Mouse (Mus musculus): Measurements from ENCODE around the gene Rgl3. TPM values are rescaled to one million over a fixed set of nuclear protein-coding genes. Genes with fewer than 3 reads are reported as not detected.

Rgl3 gene
- polyA plus RNA-seq, 1 experiment from 2014 or later, result 3.4 TPM

DNA sequence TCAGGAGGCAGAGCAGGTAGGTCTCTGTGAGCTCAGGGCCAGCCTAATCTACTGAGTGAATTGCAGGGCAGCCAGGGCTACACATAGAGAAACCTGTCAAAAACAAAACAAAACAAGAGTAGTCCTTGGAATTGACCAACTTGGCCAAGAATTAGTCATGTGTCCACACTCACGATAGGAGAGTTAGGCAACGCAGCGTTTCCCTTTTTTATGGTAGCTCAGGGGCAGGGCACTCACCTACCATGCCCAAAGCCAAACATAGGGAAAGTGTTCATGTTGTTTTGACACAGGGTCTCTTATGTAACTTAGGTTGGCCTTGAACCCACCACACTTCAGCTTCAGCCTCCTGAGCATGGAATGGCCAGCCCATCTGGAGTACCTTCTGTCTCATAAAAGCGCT, 19.9 kb downstream of the Rgl3 start:
- Histone ChIP-seq H3K4me1 (replicated peaks; ENCODE audit: control insufficient read depth, insufficient read depth, low read length) (no peaks in the 10 kb centered on the region), H3K4me2 (ENCODE audit: low read depth, low read length, severe bottlenecking) (no peak overlapping the region), H3K9ac (ENCODE audit: low read length) (no peak overlapping the region), H3K27ac (ENCODE audit: low read depth, low read length) (no peak overlapping the region), H3K36me3 (ENCODE audit: control insufficient read depth, insufficient read depth, low read length) (no peaks in the 10 kb centered on the region), H3K4me3 (ENCODE audit: low read depth, low read length) (no peak overlapping the region), H3K27me3 (ENCODE audit: control insufficient read depth, insufficient read depth, low read length) (no peaks in the 10 kb centered on the region), H3K9me3 (ENCODE audit: control insufficient read depth, low read length) (no peaks in the 10 kb centered on the region)
- 90% methylated on average over 4 of the region's 4 CpGs for WGBS
- DNase-seq (ENCODE audit: low spot score) (no peak), ATAC-seq (replicated peaks; ENCODE audit: low FRiP score) (no peak)

DNA sequence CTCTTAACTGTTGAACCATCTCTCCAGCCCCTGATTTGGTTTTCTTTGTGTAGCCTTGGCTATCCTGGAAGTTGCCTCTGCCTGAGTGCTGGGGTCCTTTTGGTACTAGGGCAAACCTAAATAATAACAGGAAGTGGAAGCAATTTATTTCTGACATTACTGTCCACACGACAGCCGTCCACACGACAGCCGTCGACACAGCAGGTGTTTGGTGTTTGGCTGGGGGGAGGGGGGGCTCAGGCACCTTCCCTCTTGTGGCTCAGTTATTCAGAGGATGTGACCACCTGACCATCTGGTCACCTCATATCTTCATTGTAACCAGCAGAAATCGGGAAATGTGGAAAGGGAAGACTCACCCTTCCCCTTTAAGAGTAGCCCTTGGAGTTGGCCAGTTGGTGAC, 20.4 kb downstream of the Rgl3 start:
- H3K27ac ChIP-seq (ENCODE audit: low read depth, low read length), result no peak overlapping the region
- DNase-seq (ENCODE audit: low spot score) (no peak), ATAC-seq (replicated peaks; ENCODE audit: low FRiP score) (no peak)
- no peak overlapping the region for H3K9ac ChIP-seq (ENCODE audit: low read length)
- no peaks in the 10 kb centered on the region for H3K4me1 ChIP-seq (replicated peaks; ENCODE audit: control insufficient read depth, insufficient read depth, low read length)
- WGBS, result 73% methylated on average over 6 of the region's 6 CpGs
- no peaks in the 10 kb centered on the region for H3K9me3 ChIP-seq (ENCODE audit: control insufficient read depth, low read length)
- no peaks in the 10 kb centered on the region for H3K36me3 ChIP-seq (ENCODE audit: control insufficient read depth, insufficient read depth, low read length)
- H3K27me3 ChIP-seq (ENCODE audit: control insufficient read depth, insufficient read depth, low read length), result peaks cover 3% of the 10 kb centered on the region; the same call in 1 of the 2 replicates
- H3K4me2 ChIP-seq (ENCODE audit: low read depth, low read length, severe bottlenecking), result no peak overlapping the region
- no peak overlapping the region for H3K4me3 ChIP-seq (ENCODE audit: low read depth, low read length)

DNA sequence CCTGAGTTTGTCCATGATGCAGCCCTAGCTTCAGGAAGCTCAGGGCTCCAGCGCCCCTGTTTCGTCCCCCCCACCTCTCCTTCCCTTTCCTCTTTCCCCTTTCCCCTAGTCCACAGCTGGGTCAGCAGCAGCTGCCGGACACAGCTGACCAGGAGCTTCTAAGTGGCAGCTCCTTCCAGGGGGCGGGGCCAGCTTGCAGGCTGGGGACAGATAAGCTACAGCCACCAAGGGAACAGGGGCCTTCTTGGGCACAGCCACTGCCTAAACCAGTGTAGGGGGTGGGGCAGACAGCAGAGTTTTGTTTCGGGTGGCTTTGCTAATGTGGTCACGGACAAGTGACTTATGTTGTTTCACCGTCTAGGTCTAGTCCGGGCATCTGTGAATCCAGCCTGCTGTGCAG, 25.8 kb downstream of the Rgl3 start, which contains the start of gene Epor:
TSS of gene Epor (minus strand) at position 90 of the 400 bp plus-strand sequence.
- ATAC-seq (replicated peaks; ENCODE audit: low FRiP score), result no peak; the same call in 1 of the 2 replicates
- H3K9ac ChIP-seq (ENCODE audit: low read length), result peak within 1 kb of the TSS; percentile 47; the same call in 1 of the 2 replicates
- no peaks in the 10 kb centered on the region for H3K36me3 ChIP-seq (ENCODE audit: control insufficient read depth, insufficient read depth, low read length)
- peaks cover 45% of the 10 kb centered on the region for H3K27me3 ChIP-seq (ENCODE audit: control insufficient read depth, insufficient read depth, low read length)
- peak; percentile 69 for DNase-seq (ENCODE audit: low spot score)
- no peaks in the 10 kb centered on the region for H3K9me3 ChIP-seq (ENCODE audit: control insufficient read depth, low read length)
- WGBS, result 21% methylated on average over 8 of the region's 8 CpGs
- H3K4me3 ChIP-seq (ENCODE audit: low read depth, low read length), result peak within 1 kb of the TSS; percentile 29
- H3K4me2 ChIP-seq (ENCODE audit: low read depth, low read length, severe bottlenecking), result peak within 1 kb of the TSS; percentile 61
- no peak within 1 kb of the TSS for H3K27ac ChIP-seq (ENCODE audit: low read depth, low read length)
- peaks cover 5% of the 10 kb centered on the region; the same call in 1 of the 2 replicates for H3K4me1 ChIP-seq (replicated peaks; ENCODE audit: control insufficient read depth, insufficient read depth, low read length)

DNA sequence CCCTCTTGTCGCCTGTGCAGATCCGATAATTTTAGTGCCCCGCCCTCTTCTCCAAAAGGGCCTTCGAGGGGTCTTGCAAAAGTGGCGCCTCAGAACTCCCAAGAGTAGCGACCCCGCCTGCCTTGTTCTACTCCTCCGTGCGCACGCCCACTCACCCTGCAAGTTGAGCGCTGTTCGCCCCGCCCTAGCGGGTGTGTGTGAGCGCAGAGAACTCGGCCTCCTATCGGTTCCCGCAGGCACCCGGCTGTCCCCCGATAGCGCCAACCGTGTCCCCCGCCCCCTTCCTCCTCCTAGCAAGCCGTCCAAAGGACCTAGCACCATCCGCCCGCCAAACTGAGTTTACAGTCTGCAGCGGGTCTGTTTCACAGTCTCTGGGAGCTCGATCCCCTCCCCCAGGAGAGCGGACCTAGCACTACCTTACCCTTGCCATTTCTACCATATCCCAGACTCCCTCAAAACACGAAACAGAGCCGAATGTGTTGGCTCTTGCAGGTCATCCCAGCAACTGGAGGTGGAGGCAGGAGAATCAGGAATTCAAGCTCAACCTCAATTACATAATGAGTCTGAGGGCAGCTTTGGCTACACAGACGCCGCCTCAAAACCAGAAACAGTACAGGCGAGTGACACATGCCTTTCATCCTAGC, 26.7 kb downstream of the Rgl3 start:
- peak overlapping the region; percentile 29 for H3K4me3 ChIP-seq (ENCODE audit: low read depth, low read length)
- no peak overlapping the region for H3K27ac ChIP-seq (ENCODE audit: low read depth, low read length)
- peaks cover 45% of the 10 kb centered on the region for H3K27me3 ChIP-seq (ENCODE audit: control insufficient read depth, insufficient read depth, low read length)
- no peaks in the 10 kb centered on the region for H3K36me3 ChIP-seq (ENCODE audit: control insufficient read depth, insufficient read depth, low read length)
- peak; percentile 81 for ATAC-seq (replicated peaks; ENCODE audit: low FRiP score)
- H3K4me1 ChIP-seq (replicated peaks; ENCODE audit: control insufficient read depth, insufficient read depth, low read length), result peaks cover 5% of the 10 kb centered on the region; the same call in 1 of the 2 replicates
- WGBS, result 3% methylated on average over 34 of the region's 34 CpGs
- H3K9ac ChIP-seq (ENCODE audit: low read length), result peak overlapping the region; percentile 47; the same call in 1 of the 2 replicates
- H3K9me3 ChIP-seq (ENCODE audit: control insufficient read depth, low read length), result no peaks in the 10 kb centered on the region
- H3K4me2 ChIP-seq (ENCODE audit: low read depth, low read length, severe bottlenecking), result peak overlapping the region; percentile 61
- peak; percentile 87 for DNase-seq (ENCODE audit: low spot score)

DNA sequence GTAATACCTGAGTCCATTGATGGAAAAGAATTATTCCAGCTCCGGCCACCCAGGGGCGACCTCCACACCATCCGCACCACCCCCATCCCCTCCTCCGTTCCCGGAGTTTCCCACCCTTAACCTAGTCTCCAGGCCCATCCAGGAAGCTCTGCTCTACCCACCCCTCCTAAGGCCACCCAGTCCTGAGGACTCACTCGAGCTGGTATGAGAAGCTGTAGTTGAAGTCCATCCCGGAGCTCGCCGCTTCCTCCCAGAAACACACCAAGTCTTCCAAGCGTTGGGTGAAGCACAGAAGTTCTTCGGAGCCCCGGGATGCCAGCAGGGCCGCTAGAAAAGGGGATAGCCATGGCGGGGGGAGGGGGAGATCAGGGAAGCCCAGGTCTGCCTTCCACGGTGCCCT, 27.2 kb downstream of the Rgl3 start:
- H3K36me3 ChIP-seq (ENCODE audit: control insufficient read depth, insufficient read depth, low read length), result no peaks in the 10 kb centered on the region
- H3K4me2 ChIP-seq (ENCODE audit: low read depth, low read length, severe bottlenecking), result peak overlapping the region; percentile 61
- peaks cover 45% of the 10 kb centered on the region for H3K27me3 ChIP-seq (ENCODE audit: control insufficient read depth, insufficient read depth, low read length)
- DNase-seq (ENCODE audit: low spot score) (no peak), ATAC-seq (replicated peaks; ENCODE audit: low FRiP score) (0 out of 2 replicates have a peak, but pooled peaks have one; percentile 34)
- whole genome bisulfite sequencing, result 0% methylated on average over 15 of the region's 15 CpGs
- no peaks in the 10 kb centered on the region for H3K9me3 ChIP-seq (ENCODE audit: control insufficient read depth, low read length)
- H3K27ac ChIP-seq (ENCODE audit: low read depth, low read length), result no peak overlapping the region
- peak overlapping the region; percentile 29 for H3K4me3 ChIP-seq (ENCODE audit: low read depth, low read length)
- peaks cover 5% of the 10 kb centered on the region; the same call in 1 of the 2 replicates for H3K4me1 ChIP-seq (replicated peaks; ENCODE audit: control insufficient read depth, insufficient read depth, low read length)
- peak overlapping the region; percentile 47; the same call in 1 of the 2 replicates for H3K9ac ChIP-seq (ENCODE audit: low read length)

GRCm38 (mm10) chr9:21961366-21961980, 27.8 kb downstream of the Rgl3 start:
- no peaks in the 10 kb centered on the region for H3K36me3 ChIP-seq (ENCODE audit: control insufficient read depth, insufficient read depth, low read length)
- ATAC-seq (replicated peaks; ENCODE audit: low FRiP score) (no peak), DNase-seq (ENCODE audit: low spot score) (no peak)
- H3K4me1 ChIP-seq (replicated peaks; ENCODE audit: control insufficient read depth, insufficient read depth, low read length), result peaks cover 6% of the 10 kb centered on the region; the same call in 1 of the 2 replicates
- peak overlapping the region; percentile 29 for H3K4me3 ChIP-seq (ENCODE audit: low read depth, low read length)
- H3K27me3 ChIP-seq (ENCODE audit: control insufficient read depth, insufficient read depth, low read length), result peaks cover 45% of the 10 kb centered on the region
- H3K9ac ChIP-seq (ENCODE audit: low read length), result peak overlapping the region; percentile 21; the same call in 1 of the 2 replicates
- WGBS, result 1% methylated on average over 35 of the region's 35 CpGs
- no peak overlapping the region for H3K27ac ChIP-seq (ENCODE audit: low read depth, low read length)
- H3K4me2 ChIP-seq (ENCODE audit: low read depth, low read length, severe bottlenecking), result peak overlapping the region; percentile 61
- no peaks in the 10 kb centered on the region for H3K9me3 ChIP-seq (ENCODE audit: control insufficient read depth, low read length)

- Histone ChIP-seq H3K4me3 (ENCODE audit: low read depth, low read length) (peak overlapping the region; percentile 29; the same call in 1 of the 2 replicates), H3K27me3 (ENCODE audit: control insufficient read depth, insufficient read depth, low read length) (peaks cover 45% of the 10 kb centered on the region), H3K9ac (ENCODE audit: low read length) (no peak overlapping the region), H3K4me2 (ENCODE audit: low read depth, low read length, severe bottlenecking) (0 out of 2 replicates have a peak overlapping the region, but pooled peaks have one; percentile 12), H3K27ac (ENCODE audit: low read depth, low read length) (no peak overlapping the region), H3K9me3 (ENCODE audit: control insufficient read depth, low read length) (no peaks in the 10 kb centered on the region), H3K36me3 (ENCODE audit: control insufficient read depth, insufficient read depth, low read length) (no peaks in the 10 kb centered on the region), H3K4me1 (replicated peaks; ENCODE audit: control insufficient read depth, insufficient read depth, low read length) (peaks cover 9% of the 10 kb centered on the region; the same call in 1 of the 2 replicates)
- DNase-seq (ENCODE audit: low spot score) (no peak), ATAC-seq (replicated peaks; ENCODE audit: low FRiP score) (no peak)
- WGBS, result 8% methylated on average over 26 of the region's 26 CpGs
Observed at GRCm38 (mm10) chr9:21960558-21961208, 28.6 kb downstream of the Rgl3 start.

DNA sequence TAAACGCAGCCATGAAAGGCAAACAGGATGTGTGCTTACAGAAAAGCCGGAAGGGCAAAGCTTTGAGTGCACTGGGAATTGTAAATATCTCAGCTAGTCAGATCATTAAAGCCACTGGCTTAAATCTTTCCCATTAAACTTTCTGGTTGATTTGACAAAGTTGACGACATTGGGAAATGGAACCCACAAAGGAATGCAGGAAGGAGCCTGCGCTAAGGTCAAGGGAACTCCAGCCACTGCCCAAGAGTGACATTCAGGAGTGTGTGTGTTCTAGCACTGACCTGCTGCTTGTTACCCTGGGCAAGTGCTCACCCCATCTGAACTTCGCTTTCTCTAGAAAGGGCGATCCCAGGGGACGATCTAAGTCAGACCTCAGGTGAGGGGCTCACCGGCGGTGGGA, 29.1 kb downstream of the Rgl3 start:
- WGBS, result 54% methylated on average over 9 of the region's 9 CpGs
- Histone ChIP-seq H3K36me3 (ENCODE audit: control insufficient read depth, insufficient read depth, low read length) (no peaks in the 10 kb centered on the region), H3K27me3 (ENCODE audit: control insufficient read depth, insufficient read depth, low read length) (peaks cover 45% of the 10 kb centered on the region), H3K27ac (ENCODE audit: low read depth, low read length) (no peak overlapping the region), H3K9ac (ENCODE audit: low read length) (no peak overlapping the region), H3K9me3 (ENCODE audit: control insufficient read depth, low read length) (no peaks in the 10 kb centered on the region), H3K4me1 (replicated peaks; ENCODE audit: control insufficient read depth, insufficient read depth, low read length) (peaks cover 9% of the 10 kb centered on the region; the same call in 1 of the 2 replicates), H3K4me3 (ENCODE audit: low read depth, low read length) (no peak overlapping the region; the same call in 1 of the 2 replicates), H3K4me2 (ENCODE audit: low read depth, low read length, severe bottlenecking) (0 out of 2 replicates have a peak overlapping the region, but pooled peaks have one; percentile 12)
- ATAC-seq (replicated peaks; ENCODE audit: low FRiP score) (no peak), DNase-seq (ENCODE audit: low spot score) (no peak)
